Mouse (Mus musculus) C2C12 (cell line): ENCODE measurements at regions not wholly inside any gene's neighbourhood (a gene's known extent, or its start where the extent isn't known, plus 50 kb on each side); places are given as distances from the start of the nearest gene placed in this dataset.
"Not testable (repeated sequence)": the region's sequence is repeated elsewhere in the genome, so short reads cannot be mapped to it uniquely, and the experiment has no call there.

ENCODE experiments used
- CEBPB ChIP-seq: IDR thresholded peaks from one replicate; pipeline ENCODE4 v1.6.1; 2011; ENCODE audit warnings: low read depth, mild to moderate bottlenecking, control low read depth, moderate library complexity
- CTCF ChIP-seq: IDR thresholded peaks from one replicate; pipeline ENCODE4 v1.5.1; 2011; ENCODE audit not compliant: control insufficient read depth, insufficient read depth, insufficient read length
- FOSL1 ChIP-seq: IDR thresholded peaks from one replicate; pipeline ENCODE4 v1.8.0; 2011; ENCODE audit warnings: mild to moderate bottlenecking, low read length; ENCODE audit not compliant: poor library complexity, insufficient read depth, severe bottlenecking
- MAX ChIP-seq: IDR thresholded peaks from one replicate; pipeline ENCODE4 v1.6.1; 2011; ENCODE audit warnings: mild to moderate bottlenecking, control low read depth
- MYOD1 ChIP-seq: IDR thresholded peaks from one replicate; pipeline ENCODE4 v1.6.1; 2011; ENCODE audit warnings: low read depth; ENCODE audit not compliant: control insufficient read depth, insufficient read length
- MYOG ChIP-seq: IDR thresholded peaks from one replicate; pipeline ENCODE4 v1.6.1; 2011; ENCODE audit not compliant: control insufficient read depth, insufficient read length; ENCODE audit errors: extremely low read depth
- USF1 ChIP-seq: IDR thresholded peaks from one replicate; pipeline ENCODE4 v1.6.1; 2011; ENCODE audit warnings: low read depth, mild to moderate bottlenecking, control low read depth, moderate library complexity

GRCm38 (mm10) chr14:53795160-53795559, 458.7 kb downstream of the Dad1 start:
- TF ChIP-seq CEBPB, FOSL1, CTCF, MYOD1, MAX, USF1, MYOG: not testable (repeated sequence)
